In genomic region chr2:134910882-134911281, GRCm38 (mm10) we compare ENCODE assay signal across 9 mouse cellular contexts.
DNase-seq lines count a peak whose midpoint lies in the region; ATAC-seq and TF ChIP-seq lines count a peak whose summit lies in the region.
"Had no signal": no experiment of that assay in that cellular context is flagged by ENCODE, and none has a peak within 500 bp of the region (broad histone marks: within the 10 kb centered on the region; RNA-seq: fewer than 3 reads in every experiment).

No protein-coding gene starts in this region.

- peak overlapping the region; percentile 69; the same call in 1 of the 2 replicates for H3K27ac ChIP-seq in hindbrain, embryonic 14.5 days
- no peak overlapping the region for H3K27ac ChIP-seq in midbrain, embryonic 15.5 days
- no peak overlapping the region for H3K27ac ChIP-seq in thymus, adult 2 months (ENCODE audit: control insufficient read depth, insufficient read depth, low read length)
- H3K27ac ChIP-seq: embryonic facial prominence, embryonic 12.5 days; liver, embryonic 13.5 days had no signal

- H3K9ac ChIP-seq in hindbrain, embryonic 14.5 days, result no peak overlapping the region
- no peak overlapping the region for H3K9ac ChIP-seq in midbrain, embryonic 15.5 days
- H3K9ac ChIP-seq: embryonic facial prominence, embryonic 12.5 days; liver, embryonic 13.5 days had no signal

- WGBS in hindbrain, embryonic 14.5 days, result 7% methylated on average over 1 of the region's 1 CpGs
- 28% methylated on average over 1 of the region's 1 CpGs for WGBS in midbrain, embryonic 15.5 days
- 96% methylated on average over 1 of the region's 1 CpGs for WGBS in thymus, adult 2 months

- H3K36me3 ChIP-seq in hindbrain, embryonic 14.5 days (replicated peaks; ENCODE audit: control insufficient read depth, insufficient read depth), result no peaks in the 10 kb centered on the region
- no peaks in the 10 kb centered on the region for H3K36me3 ChIP-seq in midbrain, embryonic 15.5 days (replicated peaks)
- H3K36me3 ChIP-seq in thymus, adult 2 months (ENCODE audit: control insufficient read depth, insufficient read depth, low read length), result no peaks in the 10 kb centered on the region
- H3K36me3 ChIP-seq: embryonic facial prominence, embryonic 12.5 days; liver, embryonic 13.5 days had no signal

- TF ChIP-seq CTCF in thymus, adult 2 months (IDR thresholded peaks at IDR 0.05; ENCODE audit: borderline replicate concordance, control insufficient read depth, extremely low read depth, insufficient read depth, low read length, poor library complexity), result no peak

- peak; percentile 80 for ATAC-seq in cerebellum, adult (ENCODE audit: insufficient number of reproducible peaks, low FRiP score, low TSS enrichment)
- ATAC-seq in hindbrain, embryonic 14.5 days (ENCODE audit: low FRiP score), result peak; percentile 88
- ATAC-seq in midbrain, embryonic 15.5 days (replicated peaks), result peak; percentile 76

- H3K4me2 ChIP-seq in hindbrain, embryonic 14.5 days (replicated peaks), result no peak overlapping the region
- no peak overlapping the region for H3K4me2 ChIP-seq in midbrain, embryonic 15.5 days
- H3K4me2 ChIP-seq: embryonic facial prominence, embryonic 12.5 days; liver, embryonic 13.5 days had no signal

- TF ChIP-seq POLR2A in thymus, adult 2 months (IDR thresholded peaks at IDR 0.05; ENCODE audit: control insufficient read depth, extremely low read depth, insufficient read depth, low read length, poor library complexity), result no peak

- no peaks in the 10 kb centered on the region for H3K9me3 ChIP-seq in hindbrain, embryonic 14.5 days (ENCODE audit: control insufficient read depth, low read length)
- H3K9me3 ChIP-seq in midbrain, embryonic 15.5 days, result no peaks in the 10 kb centered on the region
- H3K9me3 ChIP-seq: embryonic facial prominence, embryonic 12.5 days; liver, embryonic 13.5 days had no signal

- H3K4me3 ChIP-seq in hindbrain, embryonic 14.5 days (replicated peaks; ENCODE audit: low read length), result no peak overlapping the region
- H3K4me3 ChIP-seq in midbrain, embryonic 15.5 days, result no peak overlapping the region
- H3K4me3 ChIP-seq in thymus, adult 2 months (ENCODE audit: control insufficient read depth, insufficient read depth, low read length), result no peak overlapping the region
- H3K4me3 ChIP-seq: embryonic facial prominence, embryonic 12.5 days; liver, embryonic 13.5 days had no signal

- H3K4me1 ChIP-seq in hindbrain, embryonic 14.5 days (replicated peaks; ENCODE audit: control insufficient read depth, insufficient read depth, low read length), result peaks cover 4% of the 10 kb centered on the region
- peaks cover 3% of the 10 kb centered on the region; the same call in 1 of the 2 replicates for H3K4me1 ChIP-seq in midbrain, embryonic 15.5 days
- no peaks in the 10 kb centered on the region for H3K4me1 ChIP-seq in thymus, adult 2 months (replicated peaks; ENCODE audit: control insufficient read depth, insufficient read depth, low read length)
- H3K4me1 ChIP-seq: embryonic facial prominence, embryonic 12.5 days; liver, embryonic 13.5 days had no signal

- peak; percentile 84 for DNase-seq in cerebellum, adult 9-11 months
- peak; percentile 73 for DNase-seq in hindbrain, embryonic 14.5 days (ENCODE audit: low spot score)
- no peak for DNase-seq in thymus, adult 2 months
- no peak for DNase-seq in urinary bladder, postnatal 36 days (ENCODE audit: low spot score in 2 of 2)
- DNase-seq in adrenal gland, postnatal 36 days, result no peak
- DNase-seq: liver, embryonic 13.5 days had no signal

- H3K27me3 ChIP-seq in hindbrain, embryonic 14.5 days (ENCODE audit: control insufficient read depth, insufficient read depth, low read length), result no peaks in the 10 kb centered on the region
- H3K27me3 ChIP-seq in midbrain, embryonic 15.5 days (replicated peaks), result no peaks in the 10 kb centered on the region
- no peaks in the 10 kb centered on the region for H3K27me3 ChIP-seq in thymus, adult 2 months (ENCODE audit: control insufficient read depth, insufficient read depth, low read length)
- H3K27me3 ChIP-seq: embryonic facial prominence, embryonic 12.5 days; liver, embryonic 13.5 days had no signal

Comparison
In these comparisons a context has a peak if more than half of its experiments do, and no peak if none do; other contexts are left out.
1. DNase-seq: peak in cerebellum, adult 9-11 months (single experiment) and hindbrain, embryonic 14.5 days (single experiment); none in thymus, adult 2 months (single experiment), urinary bladder, postnatal 36 days (0 of 2) and adrenal gland, postnatal 36 days (0 of 2).
2. Peak in every context shown above with its lines, with median percentiles within 50 percentile points of each other: ATAC-seq.